Mouse (Mus musculus): Measurements from ENCODE around the gene Mgat5. TPM values are rescaled to one million over a fixed set of nuclear protein-coding genes. Genes with fewer than 3 reads are reported as not detected.

Mgat5 gene
- total RNA-seq, 1 experiment, result 11.0 TPM

- Histone ChIP-seq H3K4me1 (ENCODE audit: control insufficient read depth in 2 of 2, insufficient read depth in 2 of 2, low read length in 2 of 2, poor library complexity in 1 of 2) (no peaks in the 10 kb centered on the region), H3K36me3 (ENCODE audit: control insufficient read depth, insufficient read depth, low read length, poor library complexity, severe bottlenecking) (no peaks in the 10 kb centered on the region), H3K9me3 (ENCODE audit: control insufficient read depth, insufficient read depth, low read depth, low read length) (no peaks in the 10 kb centered on the region), H3K27ac (ENCODE audit: insufficient read depth, low read depth, low read length, poor library complexity, severe bottlenecking) (no peak overlapping the region), H3K9ac (ENCODE audit: insufficient read depth, low read depth, low read length, poor library complexity, severe bottlenecking) (no peak overlapping the region), H3K4me3 (ENCODE audit: insufficient read depth in 1 of 2, low read depth in 1 of 2, low read length in 2 of 2, poor library complexity in 1 of 2, severe bottlenecking in 1 of 2) (no peak overlapping the region)
- DNase-seq (ENCODE audit: low read depth, low spot score), result no peak
- TF ChIP-seq CHD2 (IDR thresholded peaks at IDR 0.05; ENCODE audit: low read depth, low read length) (no peak), ZNF384 (IDR thresholded peaks at IDR 0.05; ENCODE audit: low read depth, low read length) (no peak), HCFC1 (IDR thresholded peaks at IDR 0.05; ENCODE audit: borderline replicate concordance, insufficient read depth, low read length) (no peak), MAFK (IDR thresholded peaks at IDR 0.05; ENCODE audit: insufficient read depth, low read depth, low read length) (no peak), ZC3H11A (IDR thresholded peaks at IDR 0.05; ENCODE audit: borderline replicate concordance, low read depth, low read length) (no peak)
- in situ Hi-C loops (cut with MboI; ENCODE audit: low sequenced_read_pairs in 2 of 2, unreplicated experiment in 2 of 2), result no loop called here
Measured at GRCm38 (mm10) chr1:127344913-127345312, 140.1 kb downstream of the Mgat5 start.

GRCm38 (mm10) chr1:127346596-127347139, 141.9 kb downstream of the Mgat5 start:
- Histone ChIP-seq H3K9ac (ENCODE audit: insufficient read depth, low read depth, low read length, poor library complexity, severe bottlenecking) (no peak overlapping the region), H3K36me3 (ENCODE audit: control insufficient read depth, insufficient read depth, low read length, poor library complexity, severe bottlenecking) (no peaks in the 10 kb centered on the region), H3K9me3 (ENCODE audit: control insufficient read depth, insufficient read depth, low read depth, low read length) (no peaks in the 10 kb centered on the region), H3K4me3 (ENCODE audit: insufficient read depth in 1 of 2, low read depth in 1 of 2, low read length in 2 of 2, poor library complexity in 1 of 2, severe bottlenecking in 1 of 2) (no peak overlapping the region), H3K27ac (ENCODE audit: insufficient read depth, low read depth, low read length, poor library complexity, severe bottlenecking) (no peak overlapping the region), H3K4me1 (ENCODE audit: control insufficient read depth in 2 of 2, insufficient read depth in 2 of 2, low read length in 2 of 2, poor library complexity in 1 of 2) (no peaks in the 10 kb centered on the region)
- in situ Hi-C loops (cut with MboI; ENCODE audit: low sequenced_read_pairs in 2 of 2, unreplicated experiment in 2 of 2), result no loop called here
- DNase-seq (ENCODE audit: low read depth, low spot score), result no peak
- TF ChIP-seq HCFC1 (IDR thresholded peaks at IDR 0.05; ENCODE audit: borderline replicate concordance, insufficient read depth, low read length) (no peak), ZNF384 (IDR thresholded peaks at IDR 0.05; ENCODE audit: low read depth, low read length) (no peak), MAFK (IDR thresholded peaks at IDR 0.05; ENCODE audit: insufficient read depth, low read depth, low read length) (no peak)

- TF ChIP-seq CHD2 (IDR thresholded peaks at IDR 0.05; ENCODE audit: low read depth, low read length), result no peak
- no peak for TF ChIP-seq MAFK (IDR thresholded peaks at IDR 0.05; ENCODE audit: insufficient read depth, low read depth, low read length)
- no peak for TF ChIP-seq ZNF384 (IDR thresholded peaks at IDR 0.05; ENCODE audit: low read depth, low read length)
- TF ChIP-seq ZC3H11A (IDR thresholded peaks at IDR 0.05; ENCODE audit: borderline replicate concordance, low read depth, low read length), result no peak
- TF ChIP-seq HCFC1 (IDR thresholded peaks at IDR 0.05; ENCODE audit: borderline replicate concordance, insufficient read depth, low read length), result no peak
- Histone ChIP-seq H3K4me1 (ENCODE audit: control insufficient read depth in 2 of 2, insufficient read depth in 2 of 2, low read length in 2 of 2, poor library complexity in 1 of 2) (no peaks in the 10 kb centered on the region), H3K4me3 (ENCODE audit: insufficient read depth in 1 of 2, low read depth in 1 of 2, low read length in 2 of 2, poor library complexity in 1 of 2, severe bottlenecking in 1 of 2) (no peak overlapping the region), H3K36me3 (ENCODE audit: control insufficient read depth, insufficient read depth, low read length, poor library complexity, severe bottlenecking) (no peaks in the 10 kb centered on the region), H3K9ac (ENCODE audit: insufficient read depth, low read depth, low read length, poor library complexity, severe bottlenecking) (no peak overlapping the region), H3K27ac (ENCODE audit: insufficient read depth, low read depth, low read length, poor library complexity, severe bottlenecking) (no peak overlapping the region), H3K9me3 (ENCODE audit: control insufficient read depth, insufficient read depth, low read depth, low read length) (no peaks in the 10 kb centered on the region)
- in situ Hi-C loops (cut with MboI; ENCODE audit: low sequenced_read_pairs in 2 of 2, unreplicated experiment in 2 of 2), result no loop called here
- DNase-seq (ENCODE audit: low read depth, low spot score), result no peak
Measured at GRCm38 (mm10) chr1:127347878-127348620, 143.2 kb downstream of the Mgat5 start.

- TF ChIP-seq ZC3H11A (IDR thresholded peaks at IDR 0.05; ENCODE audit: borderline replicate concordance, low read depth, low read length) (no peak), CHD2 (IDR thresholded peaks at IDR 0.05; ENCODE audit: low read depth, low read length) (no peak), HCFC1 (IDR thresholded peaks at IDR 0.05; ENCODE audit: borderline replicate concordance, insufficient read depth, low read length) (no peak), MAFK (IDR thresholded peaks at IDR 0.05; ENCODE audit: insufficient read depth, low read depth, low read length) (no peak), ZNF384 (IDR thresholded peaks at IDR 0.05; ENCODE audit: low read depth, low read length) (no peak)
- H3K27ac ChIP-seq (ENCODE audit: insufficient read depth, low read depth, low read length, poor library complexity, severe bottlenecking), result no peak overlapping the region
- no peak overlapping the region for H3K9ac ChIP-seq (ENCODE audit: insufficient read depth, low read depth, low read length, poor library complexity, severe bottlenecking)
- H3K36me3 ChIP-seq (ENCODE audit: control insufficient read depth, insufficient read depth, low read length, poor library complexity, severe bottlenecking), result no peaks in the 10 kb centered on the region
- H3K4me3 ChIP-seq (ENCODE audit: insufficient read depth in 1 of 2, low read depth in 1 of 2, low read length in 2 of 2, poor library complexity in 1 of 2, severe bottlenecking in 1 of 2), result no peak overlapping the region
- in situ Hi-C loops (cut with MboI; ENCODE audit: low sequenced_read_pairs in 2 of 2, unreplicated experiment in 2 of 2), result no loop called here
- H3K4me1 ChIP-seq (ENCODE audit: control insufficient read depth in 2 of 2, insufficient read depth in 2 of 2, low read length in 2 of 2, poor library complexity in 1 of 2), result no peaks in the 10 kb centered on the region
- no peak for DNase-seq (ENCODE audit: low read depth, low spot score)
- H3K9me3 ChIP-seq (ENCODE audit: control insufficient read depth, insufficient read depth, low read depth, low read length), result no peaks in the 10 kb centered on the region
Measured at GRCm38 (mm10) chr1:127348642-127349341, 144.0 kb downstream of the Mgat5 start.
